In genomic region chr6:136449270-136449692, GRCm38 (mm10) we compare ENCODE assay signal across 9 mouse cellular contexts. TPM values are rescaled to one million over a fixed set of nuclear protein-coding genes. Genes with fewer than 3 reads are reported as not detected.
DNase-seq lines count a peak whose midpoint lies in the region; ATAC-seq lines count a peak whose summit lies in the region.
"Had no signal": no experiment of that assay in that cellular context is flagged by ENCODE, and none has a peak within 500 bp of the region (broad histone marks: within the 10 kb centered on the region; RNA-seq: fewer than 3 reads in every experiment).

No protein-coding gene starts in this region.

- H3K27ac ChIP-seq in forebrain, embryonic 10.5 days: no peak overlapping the region

- DNase-seq in frontal cortex, postnatal 25 days (ENCODE audit: low spot score in 2 of 2): no peak
- DNase-seq in fibroblast of lung, adult 2 months (ENCODE audit: low read depth): peak; percentile 84
- DNase-seq in left cerebral cortex, postnatal 25 days (ENCODE audit: low spot score in 2 of 2): peak; percentile 36 to 68
- peak; percentile 40 to 70 for DNase-seq in thymus, adult 18-20 months
- DNase-seq in forebrain, embryonic 10.5 days (ENCODE audit: extremely low spot score, low spot score): no peak

- intact Hi-C loops in left cerebral cortex, postnatal 25 days (cut with DNase I): no loop called here

- H3K27me3 ChIP-seq in forebrain, embryonic 10.5 days (ENCODE audit: poor library complexity, severe bottlenecking): no peaks in the 10 kb centered on the region

- H3K4me1 ChIP-seq in forebrain, embryonic 10.5 days: no peaks in the 10 kb centered on the region

- no peaks in the 10 kb centered on the region for H3K36me3 ChIP-seq in forebrain, embryonic 10.5 days (replicated peaks)

- H3K9me3 ChIP-seq in forebrain, embryonic 10.5 days: peaks cover 17% of the 10 kb centered on the region

- no peak overlapping the region for H3K4me3 ChIP-seq in forebrain, embryonic 10.5 days

- peak; percentile 83 for ATAC-seq in frontal cortex, adult (ENCODE audit: low TSS enrichment)
- ATAC-seq in inflammation-experienced regulatory T-cells, adult 6 months: peak; percentile 83
- peak; percentile 94 for ATAC-seq in megakaryocyte, adult 5-6 weeks (ENCODE audit: poor library complexity, severe bottlenecking)

- 86% methylated on average over 9 of the region's 9 CpGs for WGBS in forebrain, embryonic 10.5 days

RNA-seq across cellular contexts. Expression of gene E330021D16Rik, which starts 33.9 kb away (rescaled TPM):
- polyA plus RNA-seq in inflammation-experienced regulatory T-cells, adult 6 months (2017; shearing (Covaris generic)): under 1 TPM in 2 of 3 experiments, not detected in 1; 0.42 to 0.91 TPM
- total RNA-seq in left cerebral cortex, postnatal 25 days (2021): not detected
- not detected in 2 replicates for total RNA-seq in megakaryocyte, adult 5-6 weeks (2015)
- total RNA-seq in megakaryocyte, adult 5-6 weeks (2017): not detected in 2 replicates
- not detected in 2 replicates for polyA plus RNA-seq in forebrain, embryonic 10.5 days (2016; fragmentation: Nextera tagmentation; extraction: Ambion mirVana)
- polyA plus RNA-seq: small intestine, adult 2 months had no signal

RNA-seq across cellular contexts. Expression of gene Atf7ip, which starts 56.7 kb away (rescaled TPM):
- 10 to 100 TPM; 79.8 to 94.2 (median 91.2) TPM for polyA plus RNA-seq in inflammation-experienced regulatory T-cells, adult 6 months (2017; shearing (Covaris generic))
- total RNA-seq in left cerebral cortex, postnatal 25 days (2021): 100 to 1,000 TPM; 108 to 125 TPM
- 101 and 129 TPM in 2 replicates for total RNA-seq in megakaryocyte, adult 5-6 weeks (2015)
- 80.1 and 84.8 TPM in 2 replicates for total RNA-seq in megakaryocyte, adult 5-6 weeks (2017)
- 44.2 and 46.7 TPM in 2 replicates for polyA plus RNA-seq in forebrain, embryonic 10.5 days (2016; fragmentation: Nextera tagmentation; extraction: Ambion mirVana)

Comparison
In these comparisons a context has a peak if more than half of its experiments do, and no peak if none do; other contexts are left out.
1. DNase-seq: peak in fibroblast of lung, adult 2 months (single experiment), left cerebral cortex, postnatal 25 days (2 of 2) and thymus, adult 18-20 months (2 of 2); none in frontal cortex, postnatal 25 days (0 of 2) and forebrain, embryonic 10.5 days (single experiment).
2. Peak in every context shown above with its lines, with median percentiles within 50 percentile points of each other: ATAC-seq.